Mouse (Mus musculus) hindlimb bud, embryonic 11.5 days (tissue): ENCODE measurements around the gene Nmnat1.
"Not testable (repeated sequence)": the region's sequence is repeated elsewhere in the genome, so short reads cannot be mapped to it uniquely, and the experiment has no call there.

Experiments
- DNase-seq: peaks from one replicate; pipeline ENCODE4 v3.0.0-alpha.2; 2012; ENCODE audit warnings: low read depth, low spot score; ENCODE audit errors: extremely low spot score

Gene Nmnat1

GRCm38 (mm10) chr4:149489415-149490240, 4.6 kb upstream of the Nmnat1 start:
- DNase-seq, result no peak

- DNase-seq, result no peak
These were observed 2.7 kb upstream of the Nmnat1 start for GRCm38 (mm10) chr4:149487729-149488128.

GRCm38 (mm10) chr4:149485825-149486206, 814 bp upstream of the Nmnat1 start:
- no peak for DNase-seq

- DNase-seq, result no peak
These were observed 436 bp downstream of the Nmnat1 start for GRCm38 (mm10) chr4:149484566-149484965.

GRCm38 (mm10) chr4:149477078-149477477, 7.9 kb downstream of the Nmnat1 start, which contains the start of gene Tmem274:
Gene Tmem274 (plus strand): TSS chr4:149477378.
- no peak for DNase-seq

GRCm38 (mm10) chr4:149475096-149475495, 9.9 kb downstream of the Nmnat1 start:
- DNase-seq, result no peak

- DNase-seq, result no peak
These were observed 15.4 kb downstream of the Nmnat1 start for GRCm38 (mm10) chr4:149469557-149469956.

GRCm38 (mm10) chr4:149463435-149463950, 21.5 kb downstream of the Nmnat1 start:
- DNase-seq, result no peak

- no peak for DNase-seq
These were observed 22.6 kb downstream of the Nmnat1 start for GRCm38 (mm10) chr4:149462305-149462971.

GRCm38 (mm10) chr4:149461579-149462304, 23.3 kb downstream of the Nmnat1 start:
- no peak for DNase-seq

- DNase-seq, result not testable (repeated sequence)
These were observed 24.5 kb downstream of the Nmnat1 start for GRCm38 (mm10) chr4:149460475-149460874.

GRCm38 (mm10) chr4:149459425-149459824, 25.6 kb downstream of the Nmnat1 start:
- DNase-seq, result no peak

- no peak for DNase-seq
These were observed 26.5 kb downstream of the Nmnat1 start for GRCm38 (mm10) chr4:149458526-149458925.

- no peak for DNase-seq
These were observed 27.1 kb downstream of the Nmnat1 start for GRCm38 (mm10) chr4:149457831-149458430.

- DNase-seq, result not testable (repeated sequence)
These were observed 27.8 kb downstream of the Nmnat1 start for GRCm38 (mm10) chr4:149457163-149457562.

GRCm38 (mm10) chr4:149454879-149455278, 30.1 kb downstream of the Nmnat1 start, which contains the start of gene Rbp7:
Gene Rbp7 (minus strand): TSS chr4:149454978.
- no peak for DNase-seq

- no peak for DNase-seq
These were observed 30.7 kb downstream of the Nmnat1 start for GRCm38 (mm10) chr4:149454263-149454662.

GRCm38 (mm10) chr4:149453656-149454055, 31.3 kb downstream of the Nmnat1 start:
- no peak for DNase-seq

- no peak for DNase-seq
These were observed 34.4 kb downstream of the Nmnat1 start for GRCm38 (mm10) chr4:149450636-149451035.

GRCm38 (mm10) chr4:149446309-149446708, 38.7 kb downstream of the Nmnat1 start:
- DNase-seq, result no peak

GRCm38 (mm10) chr4:149445868-149446267, 39.1 kb downstream of the Nmnat1 start:
- DNase-seq, result no peak
